Mouse (Mus musculus) MEL (cell line): ENCODE measurements around the gene Crhr2. TPM values are rescaled to one million over a fixed set of nuclear protein-coding genes. Genes with fewer than 3 reads are reported as not detected.
A peak's percentile ranks its signal among the peaks of the same experiment; 100 is the strongest.

Experiments used
- DNase-seq: peaks from one replicate; pipeline ENCODE4 v3.0.0; 2011; ENCODE audit warnings: low read depth, low spot score
- H3K27ac ChIP-seq: 2 replicates; pipeline ENCODE4 v1.5.1; 2012; ENCODE audit warnings: low read depth, mild to moderate bottlenecking, control low read depth, low read length, moderate library complexity; ENCODE audit not compliant: control insufficient read depth
- H3K27me3 ChIP-seq, 2 experiments: fragments of 150-350 bp in 1 of 2; sonication (generic) in 1 of 2; 2 replicates each; pipeline ENCODE4 v1.6.1; 2012; ENCODE audit warnings: low read length in 2 of 2, mild to moderate bottlenecking in 2 of 2, improper control_type of control experiment in 1 of 2, moderate library complexity in 1 of 2; ENCODE audit not compliant: insufficient read depth in 2 of 2, control insufficient read depth in 1 of 2
- H3K36me3 ChIP-seq, 2 experiments: 2 replicates each; pipeline ENCODE4 v1.6.1; 2012 to 2014; ENCODE audit warnings: low read length in 2 of 2, improper control_type of control experiment in 1 of 2, inconsistent platforms in 1 of 2, mild to moderate bottlenecking in 1 of 2; ENCODE audit not compliant: insufficient read depth in 2 of 2, control insufficient read depth in 1 of 2
- H3K4me1 ChIP-seq, 2 experiments: fragments of 150-350 bp in 1 of 2; sonication (generic) in 1 of 2; 2 replicates each; pipeline ENCODE4 v1.6.1; 2012; ENCODE audit warnings: low read length in 2 of 2, improper control_type of control experiment in 1 of 2, mild to moderate bottlenecking in 1 of 2; ENCODE audit not compliant: insufficient read depth in 2 of 2, control insufficient read depth in 1 of 2
- H3K4me3 ChIP-seq, 2 experiments: fragments of 150-350 bp in 1 of 2; sonication (generic) in 1 of 2; 2 replicates each; pipeline ENCODE4 v1.5.1; 2012; ENCODE audit warnings: low read depth in 2 of 2, low read length in 2 of 2, mild to moderate bottlenecking in 2 of 2, moderate library complexity in 2 of 2, control low read depth in 1 of 2, improper control_type of control experiment in 1 of 2; ENCODE audit not compliant: control insufficient read depth in 1 of 2, insufficient read depth in 1 of 2
- H3K79me2 ChIP-seq: 2 replicates; pipeline ENCODE4 v1.6.1; 2012; ENCODE audit warnings: mild to moderate bottlenecking, low read length, moderate library complexity; ENCODE audit not compliant: control insufficient read depth, poor library complexity, insufficient read depth
- H3K9ac ChIP-seq: 2 replicates; pipeline ENCODE4 v1.6.1; 2012; ENCODE audit warnings: low read depth, mild to moderate bottlenecking, control low read depth, low read length, moderate library complexity; ENCODE audit not compliant: control insufficient read depth, poor library complexity, severe bottlenecking
- H3K9me3 ChIP-seq: fragments of 150-350 bp; sonication (generic); replicated peaks from 2 replicates; pipeline ENCODE4 v1.6.1; 2012; ENCODE audit warnings: mild to moderate bottlenecking, low read length, improper control_type of control experiment, moderate library complexity; ENCODE audit not compliant: insufficient read depth
- BHLHE40 ChIP-seq: IDR thresholded peaks from 2 replicates; pipeline ENCODE4 v1.6.1; 2012; ENCODE audit warnings: low read depth, mild to moderate bottlenecking, inconsistent platforms, low read length, improper control_type of control experiment, borderline replicate concordance
- CHD2 ChIP-seq: IDR thresholded peaks from 2 replicates; pipeline ENCODE4 v1.6.1; 2011; ENCODE audit warnings: low read length, improper control_type of control experiment
- CTCF ChIP-seq, 3 experiments: IDR thresholded peaks in 2 of 3; conservative IDR thresholded peaks in 1 of 3; 2 replicates each; pipeline ENCODE4 v1.5.1; 2011 to 2012; ENCODE audit warnings: low read length in 3 of 3, low read depth in 2 of 3, mild to moderate bottlenecking in 2 of 3, improper control_type of control experiment in 1 of 3, inconsistent platforms in 1 of 3, mixed read lengths in 1 of 3, moderate library complexity in 1 of 3; ENCODE audit not compliant: control insufficient read depth in 1 of 3, insufficient read depth in 1 of 3, poor library complexity in 1 of 3, severe bottlenecking in 1 of 3
- E2F4 ChIP-seq: IDR thresholded peaks from 2 replicates; pipeline ENCODE4 v1.6.1; 2011; ENCODE audit warnings: low read depth, low read length, improper control_type of control experiment, borderline replicate concordance
- GABPA ChIP-seq: IDR thresholded peaks from 2 replicates; pipeline ENCODE4 v1.6.1; 2012; ENCODE audit warnings: low read depth, mild to moderate bottlenecking, inconsistent platforms, low read length, improper control_type of control experiment, moderate library complexity
- GATA1 ChIP-seq: IDR thresholded peaks from 2 replicates; pipeline ENCODE4 v1.6.1; 2011; ENCODE audit warnings: low read depth, low read length, improper control_type of control experiment
- HCFC1 ChIP-seq: IDR thresholded peaks from 2 replicates; pipeline ENCODE4 v1.6.1; 2012; ENCODE audit warnings: low read depth, mild to moderate bottlenecking, inconsistent platforms, low read length, improper control_type of control experiment, moderate library complexity
- JUND ChIP-seq: IDR thresholded peaks from 2 replicates; pipeline ENCODE4 v1.6.1; 2011; ENCODE audit warnings: low read depth, mild to moderate bottlenecking, improper control_type of control experiment, low read length
- MAX ChIP-seq: IDR thresholded peaks from 2 replicates; pipeline ENCODE4 v1.6.1; 2011; ENCODE audit warnings: low read length, improper control_type of control experiment
- MAZ ChIP-seq: IDR thresholded peaks from 2 replicates; pipeline ENCODE4 v1.6.1; 2012; ENCODE audit warnings: low read depth, mild to moderate bottlenecking, inconsistent platforms, low read length, improper control_type of control experiment
- MYC ChIP-seq: IDR thresholded peaks from 2 replicates; pipeline ENCODE4 v1.6.1; 2011; ENCODE audit warnings: low read depth, mild to moderate bottlenecking, low read length, improper control_type of control experiment, moderate library complexity
- NELFE ChIP-seq: IDR thresholded peaks from 2 replicates; pipeline ENCODE4 v1.6.1; 2011; ENCODE audit warnings: low read depth, low read length, improper control_type of control experiment
- POLR2A ChIP-seq, 2 experiments: IDR thresholded peaks; 2 replicates each; pipeline ENCODE4 v1.6.1; 2011 to 2012; ENCODE audit warnings: low read length in 2 of 2, mild to moderate bottlenecking in 2 of 2, control low read depth in 1 of 2, improper control_type of control experiment in 1 of 2, low read depth in 1 of 2, moderate library complexity in 1 of 2; ENCODE audit not compliant: control insufficient read depth in 1 of 2, insufficient read depth in 1 of 2, poor library complexity in 1 of 2
- POLR2AphosphoS2 ChIP-seq: IDR thresholded peaks from 2 replicates; pipeline ENCODE4 v1.6.1; 2011; ENCODE audit warnings: low read length, improper control_type of control experiment
- POLR2AphosphoS5 ChIP-seq: IDR thresholded peaks from 2 replicates; pipeline ENCODE4 v1.6.1; 2012; ENCODE audit warnings: low read depth, borderline replicate concordance, mild to moderate bottlenecking, inconsistent platforms, low read length, moderate library complexity, mixed read lengths
- RCOR1 ChIP-seq: IDR thresholded peaks from 2 replicates; pipeline ENCODE4 v1.6.1; 2012; ENCODE audit warnings: low read depth, mild to moderate bottlenecking, inconsistent platforms, low read length, improper control_type of control experiment
- SIN3A ChIP-seq: IDR thresholded peaks from 2 replicates; pipeline ENCODE4 v1.6.1; 2012; ENCODE audit warnings: low read length, improper control_type of control experiment, inconsistent platforms
- SMC3 ChIP-seq: IDR thresholded peaks from 2 replicates; pipeline ENCODE4 v1.6.1; 2011; ENCODE audit warnings: low read depth, low read length, improper control_type of control experiment
- TAL1 ChIP-seq: IDR thresholded peaks from 2 replicates; pipeline ENCODE4 v1.6.1; 2012; ENCODE audit warnings: mild to moderate bottlenecking, inconsistent platforms, low read length, moderate library complexity, mixed read lengths
- TBP ChIP-seq: IDR thresholded peaks from 2 replicates; pipeline ENCODE4 v1.8.0; 2011; ENCODE audit warnings: low read depth, low read length, improper control_type of control experiment
- TCF12 ChIP-seq: IDR thresholded peaks from 2 replicates; pipeline ENCODE4 v1.6.1; 2014; ENCODE audit warnings: low read depth, mild to moderate bottlenecking, inconsistent platforms, low read length, improper control_type of control experiment, moderate library complexity
- UBTF ChIP-seq: IDR thresholded peaks from 2 replicates; pipeline ENCODE4 v1.6.1; 2012; ENCODE audit warnings: low read depth, mild to moderate bottlenecking, inconsistent platforms, low read length, improper control_type of control experiment, moderate library complexity, borderline replicate concordance; ENCODE audit not compliant: insufficient read depth
- USF1 ChIP-seq: IDR thresholded peaks from 2 replicates; pipeline ENCODE4 v1.6.1; 2014; ENCODE audit warnings: low read depth, mild to moderate bottlenecking, inconsistent platforms, low read length, improper control_type of control experiment, moderate library complexity
- USF2 ChIP-seq, 2 experiments: IDR thresholded peaks; 2 replicates each; pipeline ENCODE4 v1.6.1; 2011 to 2012; ENCODE audit warnings: improper control_type of control experiment in 2 of 2, low read length in 2 of 2, borderline replicate concordance in 1 of 2, inconsistent platforms in 1 of 2, low read depth in 1 of 2, mild to moderate bottlenecking in 1 of 2; ENCODE audit not compliant: insufficient read depth in 1 of 2
- ZC3H11A ChIP-seq: IDR thresholded peaks from 2 replicates; pipeline ENCODE4 v1.6.1; 2012; ENCODE audit warnings: low read depth, mild to moderate bottlenecking, inconsistent platforms, low read length, improper control_type of control experiment
- ZKSCAN1 ChIP-seq: IDR thresholded peaks from 2 replicates; pipeline ENCODE4 v1.6.1; 2012; ENCODE audit warnings: low read depth, mild to moderate bottlenecking, inconsistent platforms, low read length, improper control_type of control experiment, moderate library complexity
- ZMIZ1 ChIP-seq: IDR thresholded peaks from 2 replicates; pipeline ENCODE4 v1.6.1; 2012; ENCODE audit warnings: low read depth, mild to moderate bottlenecking, inconsistent platforms, low read length, improper control_type of control experiment, moderate library complexity
- polyA plus RNA-seq, 2 experiments: library from polyadenylated mRNA; stranded (reverse) in 1 of 2; unstranded in 1 of 2; fragments of >175 nt in 1 of 2; fragments of >200 nt in 1 of 2; gene quantifications; 2 replicates each; pipeline versions ENCODE4 v1.2.1 to v1.2.4; 2012; ENCODE audit warnings: low replicate concordance in 2 of 2, low read depth in 1 of 2; ENCODE audit not compliant: insufficient read length in 2 of 2, insufficient read depth in 1 of 2, missing spikeins in 1 of 2
- total RNA-seq: library from RNA; depleted of rRNA; stranded (reverse); fragments of 300-350 nt; gene quantifications from 2 replicates; pipeline ENCODE4 v1.2.3, GENCODE M21; 2012

Crhr2 gene
- total and polyA plus RNA-seq, 3 experiments, result not detected

DNA sequence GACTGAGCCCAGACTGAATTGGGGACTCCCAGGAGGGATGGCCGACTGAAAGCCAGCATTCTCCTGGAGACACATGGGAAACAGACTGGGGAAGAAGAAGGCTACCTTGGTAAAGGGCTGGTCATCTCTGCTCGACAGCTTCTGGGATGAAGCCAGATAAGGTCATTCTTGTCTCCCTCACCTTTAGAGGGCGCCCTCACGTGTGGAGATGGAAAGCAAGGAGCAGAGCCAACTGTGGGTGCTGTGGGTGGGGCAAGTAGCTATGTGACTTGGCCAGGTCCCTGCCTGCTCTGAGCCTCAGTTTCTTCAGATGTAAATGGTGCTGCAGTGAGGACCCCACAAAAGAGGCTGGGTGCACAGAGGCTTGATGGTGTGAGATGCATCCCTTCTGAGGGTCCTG is 42.2 kb downstream of the Crhr2 start:
- Histone ChIP-seq H3K9me3 (no peaks in the 10 kb centered on the region), H3K36me3 (no peaks in the 10 kb centered on the region), H3K4me3 (no peak overlapping the region), H3K4me1 (no peaks in the 10 kb centered on the region), H3K9ac (no peak overlapping the region), H3K27ac (no peak overlapping the region), H3K27me3 (no peaks in the 10 kb centered on the region), H3K79me2 (no peaks in the 10 kb centered on the region)
- no peak for DNase-seq
- peak; percentile 21 to 27 (median 24); a peak in 5 of 6 replicates for TF ChIP-seq CTCF (IDR thresholded peaks at IDR 0.05 in 2 of 3, conservative IDR thresholded peaks at IDR 0.05 in 1 of 3; ENCODE audit: control insufficient read depth in 1 of 3, insufficient read depth in 1 of 3, low read depth in 2 of 3, low read length in 3 of 3, poor library complexity in 1 of 3, severe bottlenecking in 1 of 3)
- no peak for TF ChIP-seq GABPA

DNA sequence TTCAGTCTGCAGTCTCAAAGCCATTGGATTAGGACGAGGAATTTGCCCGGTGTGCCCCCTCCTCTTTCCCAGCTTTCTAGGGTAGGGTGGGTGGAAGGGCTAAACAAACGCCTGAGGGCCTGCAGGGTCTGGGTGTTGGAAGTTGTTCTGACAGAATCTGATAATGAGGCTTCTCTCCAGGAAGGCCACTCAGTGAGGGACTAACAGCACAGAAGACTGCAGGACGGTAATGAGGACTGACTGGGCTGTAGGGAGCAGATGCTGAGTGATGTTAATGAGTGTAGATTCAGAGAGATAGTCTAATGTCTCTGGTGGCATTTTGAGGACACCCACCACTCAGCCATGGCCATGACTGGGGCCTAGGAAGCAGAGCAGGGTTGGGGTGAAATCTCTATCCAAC is 45.5 kb downstream of the Crhr2 start:
- no peak overlapping the region for H3K27ac ChIP-seq
- H3K36me3 ChIP-seq, result no peaks in the 10 kb centered on the region
- no peaks in the 10 kb centered on the region for H3K27me3 ChIP-seq
- no peak overlapping the region for H3K9ac ChIP-seq
- TF ChIP-seq ZMIZ1 (no peak), TCF12 (no peak), CHD2 (no peak), POLR2AphosphoS2 (no peak), NELFE (no peak), USF1 (no peak), SIN3A (no peak), ZC3H11A (no peak), POLR2AphosphoS5 (no peak), UBTF (no peak)
- no peak for DNase-seq
- H3K79me2 ChIP-seq, result no peaks in the 10 kb centered on the region
- H3K9me3 ChIP-seq, result no peaks in the 10 kb centered on the region
- H3K4me1 ChIP-seq, result no peaks in the 10 kb centered on the region
- no peak overlapping the region for H3K4me3 ChIP-seq

DNA sequence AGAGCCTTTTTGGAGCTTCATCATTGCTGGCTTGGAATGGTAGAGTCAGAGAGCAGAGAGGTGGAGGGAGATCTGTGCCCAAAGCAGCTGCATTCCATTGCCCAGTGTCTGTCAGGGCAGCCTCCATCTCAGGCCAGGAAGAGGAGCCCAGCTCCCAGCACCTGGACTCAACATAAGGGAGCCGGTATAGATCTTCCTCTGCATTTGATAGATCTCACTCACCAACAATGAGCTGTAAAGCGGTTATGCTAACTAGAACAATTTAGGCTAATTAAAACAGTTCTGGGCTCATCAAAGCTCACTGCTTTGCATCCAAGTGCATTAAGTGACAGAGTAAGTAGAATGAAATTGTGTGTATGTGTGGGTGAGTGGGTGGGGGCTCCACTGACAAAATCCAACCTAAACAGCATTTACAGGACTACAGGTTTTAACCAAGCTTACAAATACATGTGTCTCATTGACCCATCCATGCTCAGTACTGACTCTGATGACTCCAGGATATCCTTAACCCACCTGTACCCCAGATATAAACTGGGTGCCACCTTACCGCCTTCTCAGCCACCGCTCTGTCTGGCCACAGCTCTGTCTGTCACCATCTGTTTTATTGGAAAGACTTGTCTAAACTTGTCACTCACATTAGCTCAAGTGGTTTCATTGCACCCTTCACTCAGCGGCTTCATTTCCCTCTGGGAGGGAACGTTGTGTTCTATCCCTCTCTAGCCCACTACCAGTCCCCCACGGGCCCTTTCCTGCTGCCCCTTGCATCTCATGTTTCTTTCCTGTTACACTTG is 50.4 kb downstream of the Crhr2 start:
- DNase-seq, result no peak
- H3K36me3 ChIP-seq, result peaks cover 0 to 4% of the 10 kb centered on the region in 2 experiments; a peak in 2 of 4 replicates
- no peaks in the 10 kb centered on the region for H3K4me1 ChIP-seq
- H3K4me3 ChIP-seq, result no peak overlapping the region
- H3K79me2 ChIP-seq, result no peaks in the 10 kb centered on the region
- no peaks in the 10 kb centered on the region for H3K9me3 ChIP-seq
- no peak overlapping the region for H3K9ac ChIP-seq
- no peaks in the 10 kb centered on the region for H3K27me3 ChIP-seq
- no peak overlapping the region for H3K27ac ChIP-seq
- no peak for TF ChIP-seq E2F4
- no peak for TF ChIP-seq USF2 (IDR thresholded peaks at IDR 0.05; ENCODE audit: borderline replicate concordance in 1 of 2, insufficient read depth in 1 of 2, low read depth in 1 of 2, low read length in 2 of 2)
- no peak for TF ChIP-seq USF1
- no peak for TF ChIP-seq MAX
- no peak for TF ChIP-seq BHLHE40
- TF ChIP-seq POLR2A (IDR thresholded peaks at IDR 0.05; ENCODE audit: control insufficient read depth in 1 of 2, insufficient read depth in 1 of 2, low read depth in 1 of 2, low read length in 2 of 2, poor library complexity in 1 of 2), result no peak
- no peak for TF ChIP-seq ZKSCAN1
- no peak for TF ChIP-seq TBP
- no peak for TF ChIP-seq RCOR1
- no peak for TF ChIP-seq JUND
- no peak for TF ChIP-seq SMC3
- no peak for TF ChIP-seq MAZ
- no peak for TF ChIP-seq HCFC1
- TF ChIP-seq UBTF, result no peak
- no peak for TF ChIP-seq MYC
- no peak for TF ChIP-seq TAL1
- TF ChIP-seq GATA1, result no peak
